19 mouse cellular contexts compared by ENCODE assay signal in genomic region chr13:32428482-32428881, GRCm38 (mm10).
DNase-seq lines count a peak whose midpoint lies in the region; ATAC-seq and TF ChIP-seq lines count a peak whose summit lies in the region.
"Had no signal": no experiment of that assay in that cellular context is flagged by ENCODE, and none has a peak within 500 bp of the region (broad histone marks: within the 10 kb centered on the region; RNA-seq: fewer than 3 reads in every experiment).

No protein-coding gene starts in this region.

- H3K9ac ChIP-seq in midbrain, embryonic 15.5 days = no peak overlapping the region
- H3K9ac ChIP-seq in midbrain, postnatal 0 days (replicated peaks; ENCODE audit: low read length, poor library complexity, severe bottlenecking) = no peak overlapping the region
- H3K9ac ChIP-seq: embryonic facial prominence, embryonic 15.5 days; hindbrain, embryonic 15.5 days; liver, embryonic 12.5 days had no signal

- H3K79me2 ChIP-seq in myocyte (ENCODE audit: control insufficient read depth, insufficient read depth) = no peaks in the 10 kb centered on the region

- H3K4me2 ChIP-seq in midbrain, embryonic 15.5 days = no peak overlapping the region
- H3K4me2 ChIP-seq in midbrain, postnatal 0 days (ENCODE audit: low read depth, low read length, poor library complexity, severe bottlenecking) = no peak overlapping the region
- peak overlapping the region; percentile 67 for H3K4me2 ChIP-seq in myocyte (ENCODE audit: low read depth)
- H3K4me2 ChIP-seq: embryonic facial prominence, embryonic 15.5 days; hindbrain, embryonic 15.5 days; liver, embryonic 12.5 days had no signal

- intact Hi-C loops in left cerebral cortex, postnatal 14 days (cut with DNase I) = no loop called here

- no peak overlapping the region for H3K4me3 ChIP-seq in midbrain, embryonic 15.5 days
- H3K4me3 ChIP-seq in midbrain, postnatal 0 days (ENCODE audit: low read depth, low read length) = no peak overlapping the region
- no peak overlapping the region for H3K4me3 ChIP-seq in myocyte
- H3K4me3 ChIP-seq: embryonic facial prominence, embryonic 15.5 days; hindbrain, embryonic 15.5 days; liver, embryonic 12.5 days had no signal

- peak; percentile 24 for DNase-seq in embryo, embryonic 11 days
- DNase-seq in embryo, embryonic 9.5 days (ENCODE audit: extremely low spot score) = no peak
- no peak for DNase-seq in midbrain, postnatal 0 days (ENCODE audit: low spot score)
- peak; percentile 4 for DNase-seq in brain, adult 2 months (ENCODE audit: low read depth, low spot score)
- DNase-seq in left cerebral cortex, adult 18-20 months (ENCODE audit: low spot score in 2 of 2) = no peak
- DNase-seq in left cerebral cortex, postnatal 14 days (ENCODE audit: low spot score in 2 of 2) = no peak
- DNase-seq: cerebellum, postnatal 14 days; heart, postnatal 10 days; kidney, adult 8-10 months; kidney, postnatal 4 days; thymus, postnatal 25 days had no signal

- H3K9me3 ChIP-seq in midbrain, embryonic 15.5 days = no peaks in the 10 kb centered on the region
- no peaks in the 10 kb centered on the region for H3K9me3 ChIP-seq in midbrain, postnatal 0 days (ENCODE audit: low read length)
- H3K9me3 ChIP-seq: embryonic facial prominence, embryonic 15.5 days; hindbrain, embryonic 15.5 days; liver, embryonic 12.5 days had no signal

- no peaks in the 10 kb centered on the region for H3K36me3 ChIP-seq in midbrain, embryonic 15.5 days (replicated peaks)
- no peaks in the 10 kb centered on the region for H3K36me3 ChIP-seq in midbrain, postnatal 0 days (ENCODE audit: insufficient read depth, low read length)
- no peaks in the 10 kb centered on the region for H3K36me3 ChIP-seq in myocyte (ENCODE audit: control insufficient read depth, insufficient read depth)
- H3K36me3 ChIP-seq: embryonic facial prominence, embryonic 15.5 days; hindbrain, embryonic 15.5 days; liver, embryonic 12.5 days had no signal

- ATAC-seq in midbrain, embryonic 15.5 days (replicated peaks) = 0 out of 2 replicates have a peak, but pooled peaks have one; percentile 24
- no peak for ATAC-seq in midbrain, postnatal 0 days (ENCODE audit: low FRiP score)
- ATAC-seq: activated CD4-positive, CD25-positive, alpha-beta regulatory T cell, adult 4 months; CD4-positive, CD25-positive, alpha-beta regulatory T cell, adult 4 months; forebrain, embryonic 14.5 days; liver, embryonic 12.5 days had no signal

- H3K27me3 ChIP-seq in midbrain, embryonic 15.5 days (replicated peaks) = no peaks in the 10 kb centered on the region
- no peaks in the 10 kb centered on the region for H3K27me3 ChIP-seq in midbrain, postnatal 0 days (ENCODE audit: insufficient read depth, low read length)
- no peaks in the 10 kb centered on the region for H3K27me3 ChIP-seq in myocyte (ENCODE audit: control insufficient read depth, insufficient read depth, insufficient read length)
- H3K27me3 ChIP-seq: embryonic facial prominence, embryonic 15.5 days; hindbrain, embryonic 15.5 days; liver, embryonic 12.5 days had no signal

- TF ChIP-seq POLR2A in myocyte (IDR thresholded peaks at IDR 0.05; ENCODE audit: insufficient read length, low read depth) = no peak

- H3K27ac ChIP-seq in midbrain, embryonic 15.5 days = no peak overlapping the region
- H3K27ac ChIP-seq in midbrain, postnatal 0 days (ENCODE audit: low read depth, low read length) = no peak overlapping the region
- H3K27ac ChIP-seq: embryonic facial prominence, embryonic 15.5 days; hindbrain, embryonic 15.5 days; liver, embryonic 12.5 days had no signal

- H3ac ChIP-seq in myocyte (ENCODE audit: control insufficient read depth, insufficient read length) = no peak overlapping the region

- 57% methylated on average over 3 of the region's 3 CpGs for WGBS in midbrain, embryonic 15.5 days
- WGBS in midbrain, postnatal 0 days = 54% methylated on average over 3 of the region's 3 CpGs

- no peaks in the 10 kb centered on the region for H3K4me1 ChIP-seq in midbrain, embryonic 15.5 days
- no peaks in the 10 kb centered on the region for H3K4me1 ChIP-seq in midbrain, postnatal 0 days (ENCODE audit: insufficient read depth, low read length)
- H3K4me1 ChIP-seq: embryonic facial prominence, embryonic 15.5 days; hindbrain, embryonic 15.5 days; liver, embryonic 12.5 days had no signal

- TF ChIP-seq CTCF in midbrain, postnatal 0 days (IDR thresholded peaks at IDR 0.05) = no peak

TF ChIP-seq in myocyte, 11 proteins besides CTCF, POLR2A, EP300 and RAD21:
- peak in 1 of 3 experiments; percentile 10 for TF ChIP-seq MYOD1 (IDR thresholded peaks at IDR 0.05; ENCODE audit: control insufficient read depth in 1 of 3, insufficient read length in 2 of 3, low read depth in 2 of 3)
- TF ChIP-seq TCF3 (IDR thresholded peaks at IDR 0.05; ENCODE audit: insufficient read length, low read depth) = no peak

Comparison
In these comparisons a context has a peak if more than half of its experiments do, and no peak if none do; other contexts are left out.
1. DNase-seq: peak in embryo, embryonic 11 days (single experiment) and brain, adult 2 months (single experiment); none in embryo, embryonic 9.5 days (single experiment), midbrain, postnatal 0 days (single experiment), left cerebral cortex, adult 18-20 months (0 of 2) and left cerebral cortex, postnatal 14 days (0 of 2).